ENCODE assay signal across 14 mouse cellular contexts in the genomic region with DNA sequence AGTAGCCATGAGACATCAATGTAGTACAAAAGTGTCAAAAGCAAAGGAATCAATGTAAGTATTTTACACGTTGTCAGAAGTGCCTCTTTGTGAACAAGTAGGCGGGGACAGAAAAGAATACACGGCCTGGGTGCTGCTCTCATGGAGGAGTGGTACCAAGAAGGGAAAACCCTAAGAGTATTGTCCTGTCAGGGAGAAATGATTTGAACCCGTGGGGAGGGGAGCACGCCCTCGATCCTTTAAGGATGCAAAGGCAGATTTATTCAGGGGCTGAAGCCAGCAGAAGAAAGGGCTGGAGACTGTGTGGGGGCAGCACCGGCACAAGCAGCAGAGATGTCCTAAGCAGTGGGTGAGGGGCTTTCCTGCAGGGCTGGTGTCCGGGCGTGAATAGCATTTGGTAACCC. TPM values are rescaled to one million over a fixed set of nuclear protein-coding genes. Genes with fewer than 3 reads are reported as not detected.
DNase-seq lines count a peak whose midpoint lies in the region; ATAC-seq lines count a peak whose summit lies in the region.
"Had no signal": no experiment of that assay in that cellular context is flagged by ENCODE, and none has a peak within 500 bp of the region (broad histone marks: within the 10 kb centered on the region; RNA-seq: fewer than 3 reads in every experiment).

No protein-coding gene starts in this region.

- peak overlapping the region; percentile 32 for H3K4me2 ChIP-seq in lung, embryonic 16.5 days (ENCODE audit: low read depth, low read length)
- H3K4me2 ChIP-seq in embryonic facial prominence, embryonic 13.5 days, result peak overlapping the region; percentile 38; the same call in 1 of the 2 replicates
- H3K4me2 ChIP-seq in hindbrain, embryonic 14.5 days (replicated peaks), result peak overlapping the region; percentile 11; the same call in 1 of the 2 replicates
- H3K4me2 ChIP-seq in neural tube, embryonic 14.5 days (ENCODE audit: low read depth, low read length), result peak overlapping the region; percentile 32; the same call in 1 of the 2 replicates
- H3K4me2 ChIP-seq: liver, embryonic 11.5 days; stomach, embryonic 15.5 days had no signal

- peak; percentile 38; the same call in 1 of the 2 replicates for ATAC-seq in lung, embryonic 16.5 days (ENCODE audit: low read depth)
- ATAC-seq in embryonic facial prominence, embryonic 13.5 days (ENCODE audit: insufficient number of reproducible peaks, insufficient read depth, low FRiP score, low TSS enrichment, low read depth), result no peak
- ATAC-seq in hindbrain, embryonic 14.5 days (ENCODE audit: low FRiP score), result peak; percentile 35
- ATAC-seq in neural tube, embryonic 14.5 days (ENCODE audit: low read depth), result 0 out of 2 replicates have a peak, but pooled peaks have one; percentile 21
- ATAC-seq: intestine, embryonic 16.5 days had no signal

- no peaks in the 10 kb centered on the region for H3K9me3 ChIP-seq in lung, embryonic 16.5 days (ENCODE audit: control insufficient read depth, low read length)
- no peaks in the 10 kb centered on the region for H3K9me3 ChIP-seq in embryonic facial prominence, embryonic 13.5 days
- no peaks in the 10 kb centered on the region for H3K9me3 ChIP-seq in hindbrain, embryonic 14.5 days (ENCODE audit: control insufficient read depth, low read length)
- H3K9me3 ChIP-seq in neural tube, embryonic 14.5 days (ENCODE audit: control insufficient read depth, low read length), result no peaks in the 10 kb centered on the region
- H3K9me3 ChIP-seq: stomach, embryonic 15.5 days had no signal

- 38% methylated on average over 9 of the region's 9 CpGs for WGBS in lung, embryonic 16.5 days
- WGBS in embryonic facial prominence, embryonic 13.5 days, result 32% methylated on average over 9 of the region's 9 CpGs
- 9% methylated on average over 9 of the region's 9 CpGs for WGBS in hindbrain, embryonic 14.5 days
- 9% methylated on average over 9 of the region's 9 CpGs for WGBS in neural tube, embryonic 14.5 days

- H3K36me3 ChIP-seq in lung, embryonic 16.5 days (ENCODE audit: control insufficient read depth, insufficient read depth, low read length), result no peaks in the 10 kb centered on the region
- no peaks in the 10 kb centered on the region for H3K36me3 ChIP-seq in embryonic facial prominence, embryonic 13.5 days
- H3K36me3 ChIP-seq in hindbrain, embryonic 14.5 days (replicated peaks; ENCODE audit: control insufficient read depth, insufficient read depth), result no peaks in the 10 kb centered on the region
- no peaks in the 10 kb centered on the region for H3K36me3 ChIP-seq in neural tube, embryonic 14.5 days (ENCODE audit: control insufficient read depth, insufficient read depth, low read length)
- H3K36me3 ChIP-seq: stomach, embryonic 15.5 days had no signal

- peaks cover 8% of the 10 kb centered on the region for H3K4me1 ChIP-seq in lung, embryonic 16.5 days (replicated peaks; ENCODE audit: control insufficient read depth, insufficient read depth, low read length)
- peaks cover 17% of the 10 kb centered on the region for H3K4me1 ChIP-seq in embryonic facial prominence, embryonic 13.5 days
- 0 out of 2 replicates have a peak, but pooled peaks cover 6% of the 10 kb centered on the region for H3K4me1 ChIP-seq in hindbrain, embryonic 14.5 days (replicated peaks; ENCODE audit: control insufficient read depth, insufficient read depth, low read length)
- H3K4me1 ChIP-seq in neural tube, embryonic 14.5 days (ENCODE audit: control insufficient read depth, insufficient read depth, low read length), result peaks cover 6% of the 10 kb centered on the region; the same call in 1 of the 2 replicates
- H3K4me1 ChIP-seq: stomach, embryonic 15.5 days had no signal

- H3K27ac ChIP-seq in lung, embryonic 16.5 days (ENCODE audit: low read length), result no peak overlapping the region
- H3K27ac ChIP-seq in embryonic facial prominence, embryonic 13.5 days, result no peak overlapping the region
- peak overlapping the region; percentile 11; the same call in 1 of the 2 replicates for H3K27ac ChIP-seq in hindbrain, embryonic 14.5 days
- H3K27ac ChIP-seq in neural tube, embryonic 14.5 days (ENCODE audit: low read depth, low read length), result no peak overlapping the region
- H3K27ac ChIP-seq: stomach, embryonic 15.5 days had no signal

- H3K4me3 ChIP-seq in lung, embryonic 16.5 days (ENCODE audit: low read length), result no peak overlapping the region
- no peak overlapping the region for H3K4me3 ChIP-seq in embryonic facial prominence, embryonic 13.5 days
- H3K4me3 ChIP-seq in hindbrain, embryonic 14.5 days (replicated peaks; ENCODE audit: low read length), result no peak overlapping the region
- no peak overlapping the region for H3K4me3 ChIP-seq in neural tube, embryonic 14.5 days (ENCODE audit: low read depth, low read length)
- H3K4me3 ChIP-seq: megakaryocyte, embryonic 14.5 days; stomach, embryonic 15.5 days had no signal

- no peak overlapping the region for H3K9ac ChIP-seq in lung, embryonic 16.5 days (ENCODE audit: low read length)
- no peak overlapping the region for H3K9ac ChIP-seq in embryonic facial prominence, embryonic 13.5 days
- H3K9ac ChIP-seq in hindbrain, embryonic 14.5 days, result no peak overlapping the region
- H3K9ac ChIP-seq in neural tube, embryonic 14.5 days (replicated peaks; ENCODE audit: low read depth, low read length), result no peak overlapping the region
- H3K9ac ChIP-seq: stomach, embryonic 15.5 days had no signal

- DNase-seq in lung, postnatal 36 days, result no peak
- DNase-seq in hindbrain, embryonic 14.5 days (ENCODE audit: low spot score), result no peak
- DNase-seq in left cerebral cortex, postnatal 4 days, result no peak
- DNase-seq in left cerebral cortex, postnatal 10 days (ENCODE audit: extremely low spot score in 1 of 2, low spot score in 2 of 2), result no peak
- no peak for DNase-seq in Muller cell, postnatal 12 days (ENCODE audit: inconsistent ontology term)
- DNase-seq: adrenal gland, adult 8-10 months; layer of hippocampus, adult 9-11 months had no signal

- H3K27me3 ChIP-seq in lung, embryonic 16.5 days (ENCODE audit: control insufficient read depth, insufficient read depth, low read depth, low read length), result no peaks in the 10 kb centered on the region
- no peaks in the 10 kb centered on the region for H3K27me3 ChIP-seq in embryonic facial prominence, embryonic 13.5 days
- H3K27me3 ChIP-seq in hindbrain, embryonic 14.5 days (ENCODE audit: control insufficient read depth, insufficient read depth, low read length), result no peaks in the 10 kb centered on the region
- H3K27me3 ChIP-seq in neural tube, embryonic 14.5 days (ENCODE audit: control insufficient read depth, insufficient read depth, low read length), result no peaks in the 10 kb centered on the region
- H3K27me3 ChIP-seq: stomach, embryonic 15.5 days had no signal

- intact Hi-C loops in left cerebral cortex, postnatal 4 days (cut with DNase I), result no loop called here
- intact Hi-C loops in left cerebral cortex, postnatal 10 days (cut with DNase I), result loop anchor here (10.0 kb wide), 1 partner anchor 59 kb away; no protein-coding TSS in a partner anchor

RNA-seq across cellular contexts. Expression of a gene that starts 26.7 kb away (rescaled TPM):
- 2.6 and 3.6 TPM in 2 replicates for polyA plus RNA-seq in lung, embryonic 16.5 days (2015; fragmentation: Nextera tagmentation; extraction: Ambion mirVana)
- 12.1 and 14.6 TPM in 2 replicates for polyA plus RNA-seq in embryonic facial prominence, embryonic 13.5 days (2015; fragmentation: Nextera tagmentation; extraction: Ambion mirVana)
- polyA plus RNA-seq in hindbrain, embryonic 14.5 days (2014; fragmentation: Nextera tagmentation; extraction: Ambion mirVana), result 23.0 and 24.7 TPM in 2 replicates
- 20.8 and 22.6 TPM in 2 replicates for polyA plus RNA-seq in neural tube, embryonic 14.5 days (2014; fragmentation: Nextera tagmentation; extraction: Ambion mirVana)
- 10 to 100 TPM; 29.7 to 32.8 TPM for total RNA-seq in left cerebral cortex, postnatal 4 days (2021)
- total RNA-seq in left cerebral cortex, postnatal 10 days (2021), result 10 to 100 TPM; 23.1 to 25.3 TPM

RNA-seq across cellular contexts. Expression of a gene that starts 58.9 kb away (rescaled TPM):
- 2.6 and 2.9 TPM in 2 replicates for polyA plus RNA-seq in lung, embryonic 16.5 days (2015; fragmentation: Nextera tagmentation; extraction: Ambion mirVana)
- 8.2 and 9.9 TPM in 2 replicates for polyA plus RNA-seq in embryonic facial prominence, embryonic 13.5 days (2015; fragmentation: Nextera tagmentation; extraction: Ambion mirVana)
- 35.8 and 40.0 TPM in 2 replicates for polyA plus RNA-seq in hindbrain, embryonic 14.5 days (2014; fragmentation: Nextera tagmentation; extraction: Ambion mirVana)
- 52.1 and 58.7 TPM in 2 replicates for polyA plus RNA-seq in neural tube, embryonic 14.5 days (2014; fragmentation: Nextera tagmentation; extraction: Ambion mirVana)
- total RNA-seq in left cerebral cortex, postnatal 4 days (2021), result 10 to 100 TPM; 53.9 to 59.9 TPM
- 10 to 100 TPM; 67.1 to 80.1 TPM for total RNA-seq in left cerebral cortex, postnatal 10 days (2021)
